In genomic region chr2:142217371-142217770, GRCm38 (mm10) we compare ENCODE assay signal across 19 mouse cellular contexts.
"Had no signal": no experiment of that assay in that cellular context is flagged by ENCODE, and none has a peak within 500 bp of the region (broad histone marks: within the 10 kb centered on the region; RNA-seq: fewer than 3 reads in every experiment).

No protein-coding gene starts in this region.

- H3K4me3 ChIP-seq: midbrain, embryonic 10.5 days; midbrain, embryonic 12.5 days; myocyte; neural tube, embryonic 13.5 days; neural tube, embryonic 15.5 days had no signal

- H3K27ac ChIP-seq: midbrain, embryonic 10.5 days; midbrain, embryonic 12.5 days; neural tube, embryonic 13.5 days; neural tube, embryonic 15.5 days had no signal

- H3K9ac ChIP-seq: lung, embryonic 14.5 days; midbrain, embryonic 12.5 days; neural tube, embryonic 13.5 days; neural tube, embryonic 15.5 days had no signal

- DNase-seq: lung, adult 18-20 months; lung, embryonic 14.5 days; lung, postnatal 10 days; lung, postnatal 4 days; midbrain, embryonic 14.5 days; retina, postnatal 1 day; right cerebral cortex, adult 18-20 months; right cerebral cortex, postnatal 25 days; right cerebral cortex, postnatal 4 days; spleen, adult 18-20 months; thymus, adult 2 months; thymus, postnatal 25 days; thymus, postnatal 4 days had no signal

- H3K4me1 ChIP-seq: midbrain, embryonic 10.5 days; midbrain, embryonic 12.5 days; neural tube, embryonic 13.5 days; neural tube, embryonic 15.5 days had no signal

- ATAC-seq: midbrain, embryonic 16.5 days had no signal

- H3K9me3 ChIP-seq: midbrain, embryonic 10.5 days; midbrain, embryonic 12.5 days; neural tube, embryonic 13.5 days; neural tube, embryonic 15.5 days had no signal

- H3K4me2 ChIP-seq: lung, embryonic 14.5 days; midbrain, embryonic 12.5 days; neural tube, embryonic 13.5 days; neural tube, embryonic 15.5 days had no signal

- H3K27me3 ChIP-seq: midbrain, embryonic 12.5 days; neural tube, embryonic 13.5 days; neural tube, embryonic 15.5 days had no signal

- H3K36me3 ChIP-seq: midbrain, embryonic 10.5 days; midbrain, embryonic 12.5 days; neural tube, embryonic 13.5 days; neural tube, embryonic 15.5 days had no signal
